Mouse (Mus musculus): ENCODE results near the gene Krtap5-1. TPM values are rescaled to one million over a fixed set of nuclear protein-coding genes. Genes with fewer than 3 reads are reported as not detected.
A peak's percentile ranks its signal among the peaks of the same experiment; 100 is the strongest.
"Not testable (repeated sequence)": the region's sequence is repeated elsewhere in the genome, so short reads cannot be mapped to it uniquely, and the experiment has no call there.

The Krtap5-1 gene
- polyA plus RNA-seq, 1 experiment from 2014 or later, result not detected

- Histone ChIP-seq H3K4me2 (ENCODE audit: low read length) (peak overlapping the region; percentile 83), H3K4me3 (ENCODE audit: low read depth, low read length) (peak overlapping the region; percentile 47), H3K9me3 (replicated peaks; ENCODE audit: control insufficient read depth, low read length) (no peaks in the 10 kb centered on the region), H3K9ac (ENCODE audit: low read length) (peak overlapping the region; percentile 4; the same call in 1 of the 2 replicates), H3K4me1 (ENCODE audit: control insufficient read depth, insufficient read depth, low read length) (peaks cover 3% of the 10 kb centered on the region; the same call in 1 of the 2 replicates), H3K36me3 (ENCODE audit: control insufficient read depth, insufficient read depth, low read length) (no peaks in the 10 kb centered on the region), H3K27me3 (replicated peaks; ENCODE audit: control insufficient read depth, insufficient read depth, low read length) (no peaks in the 10 kb centered on the region), H3K27ac (ENCODE audit: low read depth, low read length) (no peak overlapping the region)
- DNase-seq (ENCODE audit: low spot score) (peak; percentile 63), ATAC-seq (peak; percentile 72)
- 19% methylated on average over 23 of the region's 23 CpGs for WGBS
Measured at GRCm38 (mm10) chr7:142285130-142285835, 11.6 kb downstream of the Krtap5-1 start.

- DNase-seq (ENCODE audit: low spot score) (peak; percentile 98), ATAC-seq (peak; percentile 87)
- Histone ChIP-seq H3K4me1 (ENCODE audit: control insufficient read depth, insufficient read depth, low read length) (peaks cover 3% of the 10 kb centered on the region; the same call in 1 of the 2 replicates), H3K4me2 (ENCODE audit: low read length) (peak overlapping the region; percentile 83), H3K9ac (ENCODE audit: low read length) (peak overlapping the region; percentile 61), H3K4me3 (ENCODE audit: low read depth, low read length) (peak overlapping the region; percentile 47), H3K27me3 (replicated peaks; ENCODE audit: control insufficient read depth, insufficient read depth, low read length) (no peaks in the 10 kb centered on the region), H3K9me3 (replicated peaks; ENCODE audit: control insufficient read depth, low read length) (no peaks in the 10 kb centered on the region), H3K27ac (ENCODE audit: low read depth, low read length) (peak overlapping the region; percentile 67), H3K36me3 (ENCODE audit: control insufficient read depth, insufficient read depth, low read length) (no peaks in the 10 kb centered on the region)
- under 1% methylated on average over 19 of the region's 19 CpGs for WGBS
Measured at GRCm38 (mm10) chr7:142284615-142285080, 12.3 kb downstream of the Krtap5-1 start.

- H3K4me1 ChIP-seq (ENCODE audit: control insufficient read depth, insufficient read depth, low read length), result peaks cover 3% of the 10 kb centered on the region; the same call in 1 of the 2 replicates
- H3K4me3 ChIP-seq (ENCODE audit: low read depth, low read length), result peak overlapping the region; percentile 47
- H3K4me2 ChIP-seq (ENCODE audit: low read length), result peak overlapping the region; percentile 83
- peak overlapping the region; percentile 61 for H3K9ac ChIP-seq (ENCODE audit: low read length)
- H3K27me3 ChIP-seq (replicated peaks; ENCODE audit: control insufficient read depth, insufficient read depth, low read length), result no peaks in the 10 kb centered on the region
- peak; percentile 82 for ATAC-seq
- WGBS, result 1% methylated on average over 38 of the region's 38 CpGs
- H3K27ac ChIP-seq (ENCODE audit: low read depth, low read length), result peak overlapping the region; percentile 67
- no peaks in the 10 kb centered on the region for H3K9me3 ChIP-seq (replicated peaks; ENCODE audit: control insufficient read depth, low read length)
- H3K36me3 ChIP-seq (ENCODE audit: control insufficient read depth, insufficient read depth, low read length), result no peaks in the 10 kb centered on the region
- peak; percentile 73 for DNase-seq (ENCODE audit: low spot score)
Measured at GRCm38 (mm10) chr7:142284023-142284591, 12.8 kb downstream of the Krtap5-1 start.

DNA sequence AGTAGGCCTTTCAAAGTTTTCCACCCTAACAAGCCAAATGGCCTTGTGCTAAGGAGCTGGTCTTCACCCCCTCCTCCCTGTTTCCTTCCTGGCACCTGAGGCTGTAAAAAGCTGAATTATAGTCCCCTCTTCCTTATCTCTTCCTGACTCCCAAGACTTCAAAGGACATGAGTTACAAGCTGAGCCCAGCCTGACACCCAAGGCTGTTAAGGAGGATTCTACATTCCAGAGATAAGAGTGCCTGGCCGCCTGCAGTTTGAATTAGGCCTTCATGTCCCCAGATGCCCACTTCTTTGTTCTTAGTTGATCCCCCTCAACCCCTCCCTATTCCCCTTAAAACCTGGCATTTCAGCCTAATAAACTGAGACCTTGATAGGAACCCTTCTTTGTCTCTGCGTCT lies 14.1 kb downstream of the Krtap5-1 start:
- DNase-seq (ENCODE audit: low spot score); H3K27ac ChIP-seq (ENCODE audit: low read depth, low read length); H3K36me3 ChIP-seq (ENCODE audit: control insufficient read depth, insufficient read depth, low read length); H3K4me2 ChIP-seq (ENCODE audit: low read length); H3K4me1 ChIP-seq (ENCODE audit: control insufficient read depth, insufficient read depth, low read length); H3K4me3 ChIP-seq (ENCODE audit: low read depth, low read length); ATAC-seq; H3K9ac ChIP-seq (ENCODE audit: low read length); H3K27me3 ChIP-seq (replicated peaks; ENCODE audit: control insufficient read depth, insufficient read depth, low read length); H3K9me3 ChIP-seq (replicated peaks; ENCODE audit: control insufficient read depth, low read length): not testable (repeated sequence)
- 36% methylated on average over 2 of the region's 2 CpGs for WGBS

- not testable (repeated sequence) for ATAC-seq; H3K27ac ChIP-seq (ENCODE audit: low read depth, low read length); H3K4me1 ChIP-seq (ENCODE audit: control insufficient read depth, insufficient read depth, low read length); H3K36me3 ChIP-seq (ENCODE audit: control insufficient read depth, insufficient read depth, low read length); H3K4me2 ChIP-seq (ENCODE audit: low read length); H3K4me3 ChIP-seq (ENCODE audit: low read depth, low read length); H3K27me3 ChIP-seq (replicated peaks; ENCODE audit: control insufficient read depth, insufficient read depth, low read length); H3K9ac ChIP-seq (ENCODE audit: low read length); DNase-seq (ENCODE audit: low spot score); H3K9me3 ChIP-seq (replicated peaks; ENCODE audit: control insufficient read depth, low read length)
- WGBS, result 78% methylated on average over 1 of the region's 1 CpGs
Measured at GRCm38 (mm10) chr7:142279291-142279690, 17.6 kb downstream of the Krtap5-1 start.

DNA sequence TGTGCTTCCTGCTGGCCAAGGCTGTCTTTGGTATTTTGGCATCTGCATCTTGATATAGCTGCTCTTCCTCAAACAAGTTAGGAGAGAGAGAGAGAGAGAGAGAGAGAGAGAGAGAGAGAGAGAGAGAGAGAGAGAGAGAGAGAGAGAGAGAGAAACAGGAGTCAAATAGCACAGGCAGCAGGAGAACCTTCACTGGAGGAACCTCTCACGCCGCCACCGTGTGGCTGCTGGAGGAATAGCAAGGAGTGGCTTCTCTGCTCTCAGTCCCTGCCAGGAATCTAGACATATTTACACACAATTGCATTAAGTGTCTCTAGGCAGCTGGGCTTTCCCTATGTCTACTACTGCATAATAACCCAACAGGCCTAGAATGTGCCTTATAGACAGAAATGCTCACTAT lies 18.7 kb downstream of the Krtap5-1 start:
- DNase-seq (ENCODE audit: low spot score) (peak; percentile 77), ATAC-seq (peak; percentile 65; the same call in 1 of the 2 replicates)
- not testable (repeated sequence) for H3K4me1 ChIP-seq (ENCODE audit: control insufficient read depth, insufficient read depth, low read length); H3K9ac ChIP-seq (ENCODE audit: low read length); H3K27ac ChIP-seq (ENCODE audit: low read depth, low read length); H3K4me2 ChIP-seq (ENCODE audit: low read length); H3K36me3 ChIP-seq (ENCODE audit: control insufficient read depth, insufficient read depth, low read length); H3K27me3 ChIP-seq (replicated peaks; ENCODE audit: control insufficient read depth, insufficient read depth, low read length); H3K9me3 ChIP-seq (replicated peaks; ENCODE audit: control insufficient read depth, low read length); H3K4me3 ChIP-seq (ENCODE audit: low read depth, low read length)
- 2% methylated on average over 3 of the region's 3 CpGs for whole genome bisulfite sequencing

DNA sequence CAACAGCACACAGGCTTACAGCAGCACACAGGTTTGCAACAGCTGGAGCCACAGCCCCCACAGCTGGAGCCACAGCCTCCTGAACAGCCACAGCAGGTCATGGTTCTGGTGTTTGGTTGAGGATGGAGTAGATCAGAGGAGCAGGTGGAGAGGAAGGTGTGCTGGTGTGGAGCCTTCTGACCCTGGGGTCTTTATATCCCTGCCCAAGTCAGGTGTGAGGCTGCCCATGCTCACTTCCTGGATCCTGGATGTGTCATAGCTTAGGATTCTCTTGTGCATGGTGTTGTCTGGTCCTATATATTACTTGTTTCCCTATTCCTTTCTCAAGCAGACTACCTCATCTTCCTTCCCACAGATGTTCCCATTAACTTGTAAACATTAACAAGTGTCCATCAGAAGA lies 22.7 kb downstream of the Krtap5-1 start, which contains the start of gene Gm4559:
Gene Gm4559 (minus strand): TSS at position 101 of the 400 bp plus-strand sequence.
- not testable (repeated sequence) for ATAC-seq; H3K27me3 ChIP-seq (replicated peaks; ENCODE audit: control insufficient read depth, insufficient read depth, low read length); H3K27ac ChIP-seq (ENCODE audit: low read depth, low read length); H3K4me2 ChIP-seq (ENCODE audit: low read length); H3K9ac ChIP-seq (ENCODE audit: low read length); H3K4me1 ChIP-seq (ENCODE audit: control insufficient read depth, insufficient read depth, low read length); H3K4me3 ChIP-seq (ENCODE audit: low read depth, low read length); DNase-seq (ENCODE audit: low spot score); H3K9me3 ChIP-seq (replicated peaks; ENCODE audit: control insufficient read depth, low read length); H3K36me3 ChIP-seq (ENCODE audit: control insufficient read depth, insufficient read depth, low read length)

GRCm38 (mm10) chr7:142258254-142258653 lies 38.7 kb downstream of the Krtap5-1 start, which contains the start of gene Gm2431:
Gene Gm2431, minus strand, starts transcription at chr7:142258354.
- H3K27ac ChIP-seq (ENCODE audit: low read depth, low read length); H3K4me1 ChIP-seq (ENCODE audit: control insufficient read depth, insufficient read depth, low read length); DNase-seq (ENCODE audit: low spot score); H3K9me3 ChIP-seq (replicated peaks; ENCODE audit: control insufficient read depth, low read length); H3K4me2 ChIP-seq (ENCODE audit: low read length); H3K4me3 ChIP-seq (ENCODE audit: low read depth, low read length); H3K36me3 ChIP-seq (ENCODE audit: control insufficient read depth, insufficient read depth, low read length); H3K27me3 ChIP-seq (replicated peaks; ENCODE audit: control insufficient read depth, insufficient read depth, low read length); ATAC-seq; H3K9ac ChIP-seq (ENCODE audit: low read length): not testable (repeated sequence)
- WGBS, result 63% methylated on average over 1 of the region's 1 CpGs

DNA sequence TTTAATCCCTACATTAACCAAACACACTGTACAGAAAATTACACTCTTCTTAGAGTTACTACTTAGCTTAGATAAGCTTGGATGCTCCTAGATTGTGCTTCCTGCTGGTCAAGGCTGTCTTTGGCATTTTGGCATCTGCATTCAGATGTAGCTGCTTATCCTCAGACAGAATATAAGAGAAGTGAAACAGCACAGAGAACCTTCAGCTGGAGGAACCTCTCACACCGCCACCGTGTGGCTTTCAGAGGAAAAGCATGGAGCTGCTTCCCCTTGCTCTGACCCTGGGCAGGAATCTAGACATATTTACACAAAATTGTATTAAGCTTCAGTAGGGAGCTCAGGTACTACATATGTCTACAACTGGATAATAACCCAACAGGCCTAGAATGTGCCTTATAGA lies 41.4 kb downstream of the Krtap5-1 start:
- no peaks in the 10 kb centered on the region for H3K36me3 ChIP-seq (ENCODE audit: control insufficient read depth, insufficient read depth, low read length)
- no peaks in the 10 kb centered on the region for H3K27me3 ChIP-seq (replicated peaks; ENCODE audit: control insufficient read depth, insufficient read depth, low read length)
- DNase-seq (ENCODE audit: low spot score) (peak; percentile 54), ATAC-seq (no peak)
- H3K4me3 ChIP-seq (ENCODE audit: low read depth, low read length), result no peak overlapping the region
- no peaks in the 10 kb centered on the region for H3K9me3 ChIP-seq (replicated peaks; ENCODE audit: control insufficient read depth, low read length)
- no peaks in the 10 kb centered on the region for H3K4me1 ChIP-seq (ENCODE audit: control insufficient read depth, insufficient read depth, low read length)
- H3K4me2 ChIP-seq (ENCODE audit: low read length), result no peak overlapping the region
- H3K9ac ChIP-seq (ENCODE audit: low read length), result no peak overlapping the region
- H3K27ac ChIP-seq (ENCODE audit: low read depth, low read length), result no peak overlapping the region
- WGBS, result 0% methylated on average over 2 of the region's 2 CpGs
